Mouse (Mus musculus) central nervous system, embryonic 18 days (tissue): ENCODE data around the gene Cyp2c29. TPM values are rescaled to one million over a fixed set of nuclear protein-coding genes. Genes with fewer than 3 reads are reported as not detected.

Experiments
- polyA plus RNA-seq: library from polyadenylated mRNA; depleted of rRNA; stranded (reverse); fragments of >200 nt; gene quantifications from 2 replicates; pipeline ENCODE4 v1.2.3, GENCODE M21; 2012; rRNA removed

The Cyp2c29 gene
- polyA plus RNA-seq: not detected in 2 replicates

DNA sequence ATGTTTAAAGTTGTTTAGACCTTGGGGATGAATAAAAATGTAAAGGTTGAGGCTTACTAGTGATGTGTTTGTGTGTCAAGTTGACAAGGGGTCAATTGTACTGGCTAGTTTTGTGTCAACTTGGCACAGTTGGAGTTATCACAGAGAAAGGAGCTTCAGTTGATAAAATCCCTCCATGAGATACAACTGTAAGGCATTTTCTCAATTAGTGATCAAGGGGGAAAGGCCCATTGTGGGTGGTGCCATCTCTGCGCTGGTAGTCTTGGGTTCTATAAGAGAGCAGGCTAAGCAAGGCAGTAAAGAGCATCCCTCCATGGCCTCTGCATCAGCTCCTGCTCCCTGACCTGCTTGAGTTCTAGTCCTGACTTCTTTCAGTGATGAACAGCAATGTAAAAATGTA, at the start of gene Cyp2c29:
Cyp2c29 (plus strand) TSS at position 301 of the 400 bp plus-strand sequence.

Other genes starting within 250 kb of the Cyp2c29 start
- 0.06 and 0.11 TPM in 2 replicates for gene Cyp2c65, start 208.4 kb upstream of the Cyp2c29 start, polyA plus RNA-seq
- not detected in 2 replicates for gene Cyp2c66, start 155.5 kb upstream of the Cyp2c29 start, polyA plus RNA-seq
- not detected in 2 replicates for gene Cyp2c38, start 193.7 kb downstream of the Cyp2c29 start, polyA plus RNA-seq
- gene Cyp2c39, start 241.5 kb downstream of the Cyp2c29 start, polyA plus RNA-seq: not detected in 2 replicates